Mouse (Mus musculus): Measurements from ENCODE around the gene Pcnt.

Pcnt gene

GRCm38 (mm10) chr10:76408520-76408919, 34.1 kb downstream of the Pcnt start:
- DNase-seq (ENCODE audit: low read depth, low spot score): no peak

GRCm38 (mm10) chr10:76392596-76392995, 50.0 kb downstream of the Pcnt start:
- no peak for DNase-seq (ENCODE audit: low read depth, low spot score)

GRCm38 (mm10) chr10:76391786-76392185, 50.8 kb downstream of the Pcnt start:
- DNase-seq (ENCODE audit: low read depth, low spot score): peak; percentile 29

GRCm38 (mm10) chr10:76391166-76391565, 51.4 kb downstream of the Pcnt start:
- DNase-seq (ENCODE audit: low read depth, low spot score): no peak

- no peak for DNase-seq (ENCODE audit: low read depth, low spot score)
Observed at GRCm38 (mm10) chr10:76374981-76375380, 67.6 kb downstream of the Pcnt start.

- DNase-seq (ENCODE audit: low read depth, low spot score): no peak
Observed at GRCm38 (mm10) chr10:76371736-76372135, 70.8 kb downstream of the Pcnt start.

GRCm38 (mm10) chr10:76368766-76369165, 73.8 kb downstream of the Pcnt start:
- DNase-seq (ENCODE audit: low read depth, low spot score): no peak

- no peak for DNase-seq (ENCODE audit: low read depth, low spot score)
Observed at GRCm38 (mm10) chr10:76363233-76363632, 79.4 kb downstream of the Pcnt start.

- DNase-seq (ENCODE audit: low read depth, low spot score): no peak
Observed at GRCm38 (mm10) chr10:76358468-76358867, 84.1 kb downstream of the Pcnt start.

GRCm38 (mm10) chr10:76357286-76357875, 85.2 kb downstream of the Pcnt start:
- no peak for DNase-seq (ENCODE audit: low read depth, low spot score)

GRCm38 (mm10) chr10:76354974-76355373, 87.6 kb downstream of the Pcnt start:
- DNase-seq (ENCODE audit: low read depth, low spot score): no peak

GRCm38 (mm10) chr10:76353986-76354385, 88.6 kb downstream of the Pcnt start:
- no peak for DNase-seq (ENCODE audit: low read depth, low spot score)

- no peak for DNase-seq (ENCODE audit: low read depth, low spot score)
Observed at GRCm38 (mm10) chr10:76351953-76352352, 90.6 kb downstream of the Pcnt start.

- peak; percentile 77 for DNase-seq (ENCODE audit: low read depth, low spot score)
Observed at GRCm38 (mm10) chr10:76346589-76346988, 96.0 kb downstream of the Pcnt start.

- peak; percentile 35 for DNase-seq (ENCODE audit: low read depth, low spot score)
Observed at GRCm38 (mm10) chr10:76346043-76346491, 96.5 kb downstream of the Pcnt start.

GRCm38 (mm10) chr10:76345540-76345902, 97.1 kb downstream of the Pcnt start:
- no peak for DNase-seq (ENCODE audit: low read depth, low spot score)

- DNase-seq (ENCODE audit: low read depth, low spot score): peak; percentile 91
Observed at GRCm38 (mm10) chr10:76344711-76345539, 97.7 kb downstream of the Pcnt start, which contains the start of gene Dip2a. Gene Dip2a (minus strand): TSS chr10:76345291.

- DNase-seq (ENCODE audit: low read depth, low spot score): no peak
Observed at GRCm38 (mm10) chr10:76334350-76334749, 108.2 kb downstream of the Pcnt start.

- no peak for DNase-seq (ENCODE audit: low read depth, low spot score)
Observed at GRCm38 (mm10) chr10:76332040-76332439, 110.5 kb downstream of the Pcnt start.

- no peak for DNase-seq (ENCODE audit: low read depth, low spot score)
Observed at GRCm38 (mm10) chr10:76329093-76329492, 113.5 kb downstream of the Pcnt start.

- DNase-seq (ENCODE audit: low read depth, low spot score): no peak
Observed at GRCm38 (mm10) chr10:76328574-76328973, 114.0 kb downstream of the Pcnt start.

GRCm38 (mm10) chr10:76326304-76327006, 116.1 kb downstream of the Pcnt start:
- no peak for DNase-seq (ENCODE audit: low read depth, low spot score)

Measured in forelimb bud, embryonic 11.5 days (tissue).